Mouse (Mus musculus) lung, embryonic 14.5 days (tissue): Measurements from ENCODE around the gene Ube2o. TPM values are rescaled to one million over a fixed set of nuclear protein-coding genes. Genes with fewer than 3 reads are reported as not detected.
A peak's percentile ranks its signal among the peaks of the same experiment; 100 is the strongest.

ENCODE experiments used
- ATAC-seq: fragments of 200-750 bp; cut with Nextera tagmentation; 2 replicates; pipeline ENCODE4 v1.8.0; 2017; ENCODE audit warnings: mild to moderate bottlenecking, moderate TSS enrichment, moderate library complexity; ENCODE audit not compliant: insufficient read depth
- DNase-seq: peaks from one replicate; pipeline ENCODE4 v3.0.0-alpha.2; 2015
- H3K27ac ChIP-seq: fragments of 300-500 bp; sonication (generic); 2 replicates; pipeline ENCODE4 v1.5.1; 2014; ENCODE audit warnings: low read depth, mild to moderate bottlenecking, moderate library complexity
- H3K27me3 ChIP-seq: fragments of 300-500 bp; sonication (generic); 2 replicates; pipeline ENCODE4 v1.6.1; 2014; ENCODE audit warnings: low read length, control low read depth; ENCODE audit not compliant: insufficient read depth
- H3K36me3 ChIP-seq: fragments of 300-500 bp; sonication (generic); 2 replicates; pipeline ENCODE4 v1.6.1; 2014; ENCODE audit warnings: control low read depth; ENCODE audit not compliant: insufficient read depth
- H3K4me1 ChIP-seq: fragments of 300-500 bp; sonication (generic); 2 replicates; pipeline ENCODE4 v1.6.1; 2014; ENCODE audit warnings: antibody characterized with exemption, control low read depth; ENCODE audit not compliant: insufficient read depth
- H3K4me2 ChIP-seq: fragments of 300-500 bp; sonication (generic); 2 replicates; pipeline ENCODE4 v1.6.1; 2014; ENCODE audit warnings: mild to moderate bottlenecking
- H3K4me3 ChIP-seq: fragments of 300-500 bp; sonication (generic); 2 replicates; pipeline ENCODE4 v1.5.1; 2014; ENCODE audit warnings: low read depth, low read length
- H3K9ac ChIP-seq: fragments of 300-500 bp; sonication (generic); 2 replicates; pipeline ENCODE4 v1.6.1; 2014
- H3K9me3 ChIP-seq: fragments of 300-500 bp; sonication (generic); 2 replicates; pipeline ENCODE4 v1.6.1; 2016; ENCODE audit warnings: low read depth, low read length, control low read depth
- CTCF ChIP-seq: IDR thresholded peaks from 2 replicates; pipeline ENCODE4 v1.5.1; 2016; ENCODE audit warnings: antibody characterized with exemption, low read depth
- WGBS: fragments of 180-500 bp; shearing (Covaris S2); extraction: QIAGEN DNeasy Blood & Tissue Kit; methylation state at CpG from one replicate; pipeline ENCODE4 v1.1.7; 2014; 5-methylcytosine and 5-hydroxymethylcytosine counted together
- polyA plus RNA-seq: library from polyadenylated mRNA; unstranded; fragments of >200 nt; fragmentation: Nextera tagmentation; extraction: Ambion mirVana; gene quantifications from 2 replicates; pipeline ENCODE4 v1.2.1, GENCODE M21; 2014

Ube2o gene
- polyA plus RNA-seq, 1 experiment from 2014 or later, result 22.8 TPM

- 89% methylated on average over 7 of the region's 7 CpGs for WGBS
- no peak for ATAC-seq
- Histone ChIP-seq H3K4me3 (no peak overlapping the region), H3K36me3 (peaks cover 39% of the 10 kb centered on the region), H3K9me3 (no peaks in the 10 kb centered on the region), H3K9ac (no peak overlapping the region), H3K4me2 (no peak overlapping the region), H3K27ac (no peak overlapping the region), H3K4me1 (peaks cover 10% of the 10 kb centered on the region; the same call in 1 of the 2 replicates), H3K27me3 (peaks cover 23% of the 10 kb centered on the region)
- no peak for TF ChIP-seq CTCF
- DNase-seq, result no peak
These were observed 44.6 kb downstream of the Ube2o start for GRCm38 (mm10) chr11:116536685-116537084.

- peak; percentile 87 for TF ChIP-seq CTCF
- H3K4me3 ChIP-seq, result peak overlapping the region; percentile 55
- ATAC-seq (peak; percentile 57), DNase-seq (peak; percentile 91)
- peak overlapping the region; percentile 99 for H3K4me2 ChIP-seq
- H3K27ac ChIP-seq, result 0 out of 2 replicates have a peak overlapping the region, but pooled peaks have one; percentile 10
- peaks cover 40% of the 10 kb centered on the region for H3K27me3 ChIP-seq
- 16% methylated on average over 20 of the region's 20 CpGs for WGBS
- H3K9ac ChIP-seq, result peak overlapping the region; percentile 58; the same call in 1 of the 2 replicates
- H3K4me1 ChIP-seq, result peaks cover 13% of the 10 kb centered on the region
- no peaks in the 10 kb centered on the region for H3K9me3 ChIP-seq
- peaks cover 16% of the 10 kb centered on the region for H3K36me3 ChIP-seq
These were observed 46.9 kb downstream of the Ube2o start for GRCm38 (mm10) chr11:116534154-116534865.

GRCm38 (mm10) chr11:116533341-116534153, 47.7 kb downstream of the Ube2o start:
- DNase-seq (peak; percentile 51), ATAC-seq (peak; percentile 47)
- Histone ChIP-seq H3K27ac (peak overlapping the region; percentile 36; the same call in 1 of the 2 replicates), H3K9me3 (no peaks in the 10 kb centered on the region), H3K4me3 (peak overlapping the region; percentile 55), H3K36me3 (peaks cover 9% of the 10 kb centered on the region), H3K27me3 (peaks cover 40% of the 10 kb centered on the region), H3K9ac (peak overlapping the region; percentile 58), H3K4me1 (peaks cover 13% of the 10 kb centered on the region), H3K4me2 (peak overlapping the region; percentile 99)
- 1% methylated on average over 63 of the region's 63 CpGs for WGBS
- TF ChIP-seq CTCF, result no peak; the same call in 1 of the 2 replicates

- peak; percentile 36 for TF ChIP-seq CTCF
- DNase-seq (peak; percentile 86), ATAC-seq (peak; percentile 57)
- Histone ChIP-seq H3K4me2 (peak overlapping the region; percentile 99), H3K9me3 (no peaks in the 10 kb centered on the region), H3K36me3 (peaks cover 3% of the 10 kb centered on the region; the same call in 1 of the 2 replicates), H3K4me3 (peak overlapping the region; percentile 55), H3K9ac (peak overlapping the region; percentile 58), H3K27me3 (peaks cover 40% of the 10 kb centered on the region), H3K4me1 (peaks cover 13% of the 10 kb centered on the region), H3K27ac (peak overlapping the region; percentile 36; the same call in 1 of the 2 replicates)
- under 1% methylated on average over 50 of the region's 50 CpGs for WGBS
These were observed 48.4 kb downstream of the Ube2o start for GRCm38 (mm10) chr11:116532810-116533338.

GRCm38 (mm10) chr11:116532262-116532809, 48.9 kb downstream of the Ube2o start:
- DNase-seq (peak; percentile 57), ATAC-seq (no peak; the same call in 1 of the 2 replicates)
- Histone ChIP-seq H3K27me3 (peaks cover 40% of the 10 kb centered on the region), H3K9me3 (no peaks in the 10 kb centered on the region), H3K4me1 (peaks cover 13% of the 10 kb centered on the region), H3K27ac (peak overlapping the region; percentile 36; the same call in 1 of the 2 replicates), H3K36me3 (0 out of 2 replicates have a peak, but pooled peaks cover 1% of the 10 kb centered on the region), H3K9ac (peak overlapping the region; percentile 58), H3K4me3 (peak overlapping the region; percentile 55), H3K4me2 (peak overlapping the region; percentile 99)
- WGBS, result under 1% methylated on average over 30 of the region's 30 CpGs
- TF ChIP-seq CTCF, result no peak

- ATAC-seq (no peak), DNase-seq (peak; percentile 34)
- peak overlapping the region; percentile 55 for H3K4me3 ChIP-seq
- peak overlapping the region; percentile 99 for H3K4me2 ChIP-seq
- H3K27ac ChIP-seq, result 0 out of 2 replicates have a peak overlapping the region, but pooled peaks have one; percentile 68
- peak overlapping the region; percentile 46 for H3K9ac ChIP-seq
- no peak for TF ChIP-seq CTCF
- H3K4me1 ChIP-seq, result peaks cover 13% of the 10 kb centered on the region
- WGBS, result 2% methylated on average over 48 of the region's 48 CpGs
- no peaks in the 10 kb centered on the region for H3K9me3 ChIP-seq
- H3K27me3 ChIP-seq, result peaks cover 40% of the 10 kb centered on the region
- H3K36me3 ChIP-seq, result no peaks in the 10 kb centered on the region
These were observed 49.7 kb downstream of the Ube2o start for GRCm38 (mm10) chr11:116531371-116532191.
